Mouse (Mus musculus): ENCODE measurements around the gene Gm39566. TPM values are rescaled to one million over a fixed set of nuclear protein-coding genes. Genes with fewer than 3 reads are reported as not detected.
A peak's percentile ranks its signal among the peaks of the same experiment; 100 is the strongest.

Gene Gm39566
- total and polyA plus RNA-seq, 3 experiments: 0.05 TPM; not detected in 2

GRCm38 (mm10) chr11:69795168-69795982 is 19.7 kb downstream of the Gm39566 start, which contains the start of gene Chrnb1:
Gene Chrnb1 (minus strand): TSS chr11:69795943.
- Histone ChIP-seq H3K4me1 (ENCODE audit: insufficient read depth, low read depth, low read length) (peaks cover 38% of the 10 kb centered on the region), H3K27me3 (ENCODE audit: insufficient read depth, low read length) (peaks cover 59% of the 10 kb centered on the region), H3K4me3 (ENCODE audit: low read depth, low read length) (peak within 1 kb of the TSS; percentile 73), H3K9me3 (replicated peaks) (no peaks in the 10 kb centered on the region), H3K36me3 (replicated peaks) (peaks cover 11% of the 10 kb centered on the region)
- peak; percentile 98 for ATAC-seq (ENCODE audit: extremely low read depth, insufficient number of reproducible peaks, low FRiP score, poor library complexity, severe bottlenecking)
- peak; percentile 95 for DNase-seq (ENCODE audit: low spot score)
- TF ChIP-seq POLR2AphosphoS5 (IDR thresholded peaks at IDR 0.05; ENCODE audit: insufficient replicate concordance, low read depth, low read length) (no peak), GATA1 (IDR thresholded peaks at IDR 0.05; ENCODE audit: borderline replicate concordance, low read length) (no peak), CTCF (IDR thresholded peaks at IDR 0.05; ENCODE audit: low read depth, low read length) (no peak), GATA2 (IDR thresholded peaks at IDR 0.05; ENCODE audit: borderline replicate concordance, low read depth, low read length) (no peak), TAL1 (conservative IDR thresholded peaks at IDR 0.05; ENCODE audit: low read depth, low read length) (no peak)

GRCm38 (mm10) chr11:69793429-69793828 is 21.7 kb downstream of the Gm39566 start:
- Histone ChIP-seq H3K27me3 (ENCODE audit: insufficient read depth, low read length) (peaks cover 53% of the 10 kb centered on the region), H3K4me3 (ENCODE audit: low read depth, low read length) (no peak overlapping the region), H3K36me3 (replicated peaks) (peaks cover 10% of the 10 kb centered on the region), H3K4me1 (ENCODE audit: insufficient read depth, low read depth, low read length) (peaks cover 25% of the 10 kb centered on the region), H3K9me3 (replicated peaks) (no peaks in the 10 kb centered on the region)
- DNase-seq (ENCODE audit: low spot score) (no peak), ATAC-seq (ENCODE audit: extremely low read depth, insufficient number of reproducible peaks, low FRiP score, poor library complexity, severe bottlenecking) (no peak)
- TF ChIP-seq TAL1 (conservative IDR thresholded peaks at IDR 0.05; ENCODE audit: low read depth, low read length): no peak
- no peak for TF ChIP-seq GATA2 (IDR thresholded peaks at IDR 0.05; ENCODE audit: borderline replicate concordance, low read depth, low read length)
- TF ChIP-seq CTCF (IDR thresholded peaks at IDR 0.05; ENCODE audit: low read depth, low read length): no peak
- no peak for TF ChIP-seq POLR2AphosphoS5 (IDR thresholded peaks at IDR 0.05; ENCODE audit: insufficient replicate concordance, low read depth, low read length)
- TF ChIP-seq GATA1 (IDR thresholded peaks at IDR 0.05; ENCODE audit: borderline replicate concordance, low read length): no peak

GRCm38 (mm10) chr11:69791420-69791819 is 23.7 kb downstream of the Gm39566 start:
- peaks cover 33% of the 10 kb centered on the region for H3K27me3 ChIP-seq (ENCODE audit: insufficient read depth, low read length)
- TF ChIP-seq TAL1 (conservative IDR thresholded peaks at IDR 0.05; ENCODE audit: low read depth, low read length): no peak
- no peak for TF ChIP-seq GATA1 (IDR thresholded peaks at IDR 0.05; ENCODE audit: borderline replicate concordance, low read length)
- no peak for TF ChIP-seq GATA2 (IDR thresholded peaks at IDR 0.05; ENCODE audit: borderline replicate concordance, low read depth, low read length)
- TF ChIP-seq POLR2AphosphoS5 (IDR thresholded peaks at IDR 0.05; ENCODE audit: insufficient replicate concordance, low read depth, low read length): no peak
- peaks cover 31% of the 10 kb centered on the region for H3K4me1 ChIP-seq (ENCODE audit: insufficient read depth, low read depth, low read length)
- ATAC-seq (ENCODE audit: extremely low read depth, insufficient number of reproducible peaks, low FRiP score, poor library complexity, severe bottlenecking): no peak
- H3K4me3 ChIP-seq (ENCODE audit: low read depth, low read length): no peak overlapping the region
- H3K36me3 ChIP-seq (replicated peaks): no peaks in the 10 kb centered on the region
- DNase-seq (ENCODE audit: low spot score): no peak
- H3K9me3 ChIP-seq (replicated peaks): no peaks in the 10 kb centered on the region

- Histone ChIP-seq H3K4me3 (ENCODE audit: low read depth, low read length) (no peak overlapping the region), H3K4me1 (ENCODE audit: insufficient read depth, low read depth, low read length) (peaks cover 25% of the 10 kb centered on the region), H3K36me3 (replicated peaks) (no peaks in the 10 kb centered on the region), H3K9me3 (replicated peaks) (no peaks in the 10 kb centered on the region), H3K27me3 (ENCODE audit: insufficient read depth, low read length) (peaks cover 31% of the 10 kb centered on the region)
- DNase-seq (ENCODE audit: low spot score): no peak
- no peak for TF ChIP-seq CTCF (IDR thresholded peaks at IDR 0.05; ENCODE audit: low read depth, low read length)
- TF ChIP-seq GATA1 (IDR thresholded peaks at IDR 0.05; ENCODE audit: borderline replicate concordance, low read length): no peak
- TF ChIP-seq POLR2AphosphoS5 (IDR thresholded peaks at IDR 0.05; ENCODE audit: insufficient replicate concordance, low read depth, low read length): no peak
- TF ChIP-seq TAL1 (conservative IDR thresholded peaks at IDR 0.05; ENCODE audit: low read depth, low read length): no peak
- TF ChIP-seq GATA2 (IDR thresholded peaks at IDR 0.05; ENCODE audit: borderline replicate concordance, low read depth, low read length): no peak
- ATAC-seq (ENCODE audit: extremely low read depth, insufficient number of reproducible peaks, low FRiP score, poor library complexity, severe bottlenecking): no peak
Measured at GRCm38 (mm10) chr11:69789431-69789830, 25.7 kb downstream of the Gm39566 start.

GRCm38 (mm10) chr11:69787306-69787705 is 27.8 kb downstream of the Gm39566 start:
- Histone ChIP-seq H3K4me1 (ENCODE audit: insufficient read depth, low read depth, low read length) (peaks cover 24% of the 10 kb centered on the region), H3K27me3 (ENCODE audit: insufficient read depth, low read length) (peaks cover 17% of the 10 kb centered on the region), H3K4me3 (ENCODE audit: low read depth, low read length) (no peak overlapping the region), H3K36me3 (replicated peaks) (no peaks in the 10 kb centered on the region), H3K9me3 (replicated peaks) (no peaks in the 10 kb centered on the region)
- no peak for ATAC-seq (ENCODE audit: extremely low read depth, insufficient number of reproducible peaks, low FRiP score, poor library complexity, severe bottlenecking)
- no peak for DNase-seq (ENCODE audit: low spot score)
- TF ChIP-seq CTCF (IDR thresholded peaks at IDR 0.05; ENCODE audit: low read depth, low read length) (no peak), GATA2 (IDR thresholded peaks at IDR 0.05; ENCODE audit: borderline replicate concordance, low read depth, low read length) (no peak), TAL1 (conservative IDR thresholded peaks at IDR 0.05; ENCODE audit: low read depth, low read length) (no peak), POLR2AphosphoS5 (IDR thresholded peaks at IDR 0.05; ENCODE audit: insufficient replicate concordance, low read depth, low read length) (no peak), GATA1 (IDR thresholded peaks at IDR 0.05; ENCODE audit: borderline replicate concordance, low read length) (no peak)

GRCm38 (mm10) chr11:69784793-69785272 is 30.3 kb downstream of the Gm39566 start:
- TF ChIP-seq TAL1 (conservative IDR thresholded peaks at IDR 0.05; ENCODE audit: low read depth, low read length) (no peak), GATA1 (IDR thresholded peaks at IDR 0.05; ENCODE audit: borderline replicate concordance, low read length) (no peak), POLR2AphosphoS5 (IDR thresholded peaks at IDR 0.05; ENCODE audit: insufficient replicate concordance, low read depth, low read length) (no peak), CTCF (IDR thresholded peaks at IDR 0.05; ENCODE audit: low read depth, low read length) (no peak), GATA2 (IDR thresholded peaks at IDR 0.05; ENCODE audit: borderline replicate concordance, low read depth, low read length) (no peak)
- peak; percentile 62 for DNase-seq (ENCODE audit: low spot score)
- no peaks in the 10 kb centered on the region for H3K9me3 ChIP-seq (replicated peaks)
- peak overlapping the region; percentile 65 for H3K4me3 ChIP-seq (ENCODE audit: low read depth, low read length)
- H3K4me1 ChIP-seq (ENCODE audit: insufficient read depth, low read depth, low read length): peaks cover 24% of the 10 kb centered on the region
- H3K27me3 ChIP-seq (ENCODE audit: insufficient read depth, low read length): peaks cover 21% of the 10 kb centered on the region
- peak; percentile 76 for ATAC-seq (ENCODE audit: extremely low read depth, insufficient number of reproducible peaks, low FRiP score, poor library complexity, severe bottlenecking)
- H3K36me3 ChIP-seq (replicated peaks): no peaks in the 10 kb centered on the region

Measured in G1E (cell line).